Mouse (Mus musculus): ENCODE data around the gene Hes5.

The Hes5 gene

DNA sequence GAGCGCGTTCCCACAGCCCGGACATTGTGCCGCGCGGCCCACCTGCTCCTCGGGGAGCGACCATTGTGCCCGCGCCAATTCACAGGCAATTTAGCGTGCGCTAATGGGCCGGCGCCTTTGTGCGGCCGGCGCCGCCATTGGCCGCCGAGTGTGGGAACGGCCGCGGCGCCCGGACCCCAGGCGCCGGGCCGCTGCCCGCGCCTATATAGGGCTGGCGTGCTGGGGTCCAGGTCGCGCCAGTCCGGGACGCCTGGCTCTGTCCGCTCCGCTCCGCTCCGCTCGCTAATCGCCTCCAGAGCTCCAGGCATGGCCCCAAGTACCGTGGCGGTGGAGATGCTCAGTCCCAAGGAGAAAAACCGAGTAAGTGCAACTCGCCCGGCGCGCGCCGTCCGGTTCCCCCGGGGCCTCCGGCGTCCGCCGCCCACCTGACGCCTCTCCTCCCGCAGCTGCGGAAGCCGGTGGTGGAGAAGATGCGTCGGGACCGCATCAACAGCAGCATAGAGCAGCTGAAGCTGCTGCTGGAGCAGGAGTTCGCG is at the start of gene Hes5:
Gene Hes5 (plus strand): TSS at position 234 of the 536 bp plus-strand sequence.
- in situ Hi-C loops (cut with MboI, MseI), result no loop called here

GRCm38 (mm10) chr4:154911644-154912043 is 49.1 kb upstream of the Hes5 start:
- in situ Hi-C loops (cut with MboI, MseI), result no loop called here

DNA sequence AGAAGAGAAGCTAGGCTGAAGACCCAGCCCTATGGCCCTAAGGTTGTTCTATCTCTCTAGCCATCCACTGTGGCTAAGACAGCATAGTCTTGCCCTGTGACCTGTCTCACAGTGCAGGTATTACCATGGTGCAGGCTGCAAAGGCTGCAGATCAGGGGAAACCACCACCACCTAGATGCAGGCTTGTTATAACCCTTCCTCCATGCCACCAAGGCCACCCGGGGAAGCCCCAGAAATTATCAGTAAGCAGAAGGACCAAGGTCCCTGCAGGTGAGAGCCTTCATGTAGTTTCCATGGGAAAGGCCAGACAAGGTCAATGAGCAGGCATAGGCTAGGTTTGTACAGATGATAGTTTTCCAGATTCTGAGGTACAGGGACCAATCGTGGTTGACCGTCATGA is 46.9 kb upstream of the Hes5 start:
- in situ Hi-C loops (cut with MboI, MseI), result no loop called here

- in situ Hi-C loops (cut with MboI, MseI), result no loop called here
Measured at GRCm38 (mm10) chr4:154914252-154914651, 46.5 kb upstream of the Hes5 start.

DNA sequence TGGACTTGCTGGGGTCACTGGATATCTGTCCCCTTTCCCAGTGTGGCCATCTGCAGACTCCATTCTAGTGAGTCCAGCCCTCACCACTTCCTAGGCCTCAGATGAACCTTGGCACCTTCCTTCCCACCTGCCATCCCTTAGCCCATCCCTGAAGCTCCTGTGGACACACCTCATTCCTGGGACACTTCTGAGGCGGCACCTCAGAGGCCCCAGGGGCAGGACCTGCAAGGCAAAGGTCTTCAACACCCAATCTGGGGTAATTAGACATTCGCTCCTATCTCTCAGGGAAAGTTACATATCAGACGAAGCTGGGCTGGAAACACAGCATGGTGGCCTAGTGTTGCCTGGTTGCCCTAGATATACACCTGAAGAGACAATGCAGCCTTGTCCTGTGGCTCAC is 46.0 kb upstream of the Hes5 start:
- in situ Hi-C loops (cut with MboI, MseI), result no loop called here

GRCm38 (mm10) chr4:154915286-154915685 is 45.4 kb upstream of the Hes5 start:
- in situ Hi-C loops (cut with MboI, MseI), result no loop called here

DNA sequence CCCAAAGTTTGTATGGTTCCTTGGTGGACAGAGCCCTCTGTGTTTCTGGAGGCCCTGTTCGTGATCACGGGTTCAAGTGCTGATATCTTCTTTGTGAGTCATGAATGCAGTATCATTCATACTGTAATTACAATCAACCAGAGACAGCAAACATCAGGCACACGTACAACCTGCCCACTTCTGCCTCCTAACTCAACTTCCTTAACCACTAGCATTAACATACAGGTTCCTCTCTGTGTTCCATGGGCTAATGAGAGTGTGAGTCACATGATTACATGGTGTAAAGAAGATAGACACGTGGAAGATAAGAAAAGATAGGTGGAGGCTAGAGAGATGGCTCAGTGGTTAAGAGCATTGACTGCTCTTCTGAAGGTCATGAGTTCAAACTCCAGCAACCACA is 44.1 kb upstream of the Hes5 start:
- in situ Hi-C loops (cut with MboI, MseI), result no loop called here

DNA sequence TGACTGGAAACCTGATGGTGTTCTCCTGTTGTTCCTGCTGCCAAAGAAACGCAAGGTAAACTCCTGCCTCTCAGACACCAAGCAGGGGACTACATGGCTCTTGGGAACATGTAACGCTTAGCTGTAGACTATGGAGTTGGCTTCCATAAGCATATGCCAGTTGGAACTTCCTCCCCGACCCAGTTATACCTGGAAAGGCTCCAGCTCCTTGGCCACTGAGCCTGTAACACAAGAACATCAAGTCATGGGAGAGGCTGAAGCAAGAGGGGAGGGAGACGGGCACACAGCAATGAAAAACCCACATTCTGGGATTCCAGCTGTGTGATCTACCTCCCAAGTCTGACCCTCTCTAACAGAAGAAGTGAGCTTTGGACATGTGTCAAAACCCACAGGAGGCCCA is 38.4 kb upstream of the Hes5 start:
- in situ Hi-C loops (cut with MboI, MseI), result no loop called here

- in situ Hi-C loops (cut with MboI, MseI), result no loop called here
Measured at GRCm38 (mm10) chr4:154922931-154923330, 37.8 kb upstream of the Hes5 start.

GRCm38 (mm10) chr4:154925413-154925812 is 35.3 kb upstream of the Hes5 start:
- in situ Hi-C loops (cut with MboI, MseI), result no loop called here

DNA sequence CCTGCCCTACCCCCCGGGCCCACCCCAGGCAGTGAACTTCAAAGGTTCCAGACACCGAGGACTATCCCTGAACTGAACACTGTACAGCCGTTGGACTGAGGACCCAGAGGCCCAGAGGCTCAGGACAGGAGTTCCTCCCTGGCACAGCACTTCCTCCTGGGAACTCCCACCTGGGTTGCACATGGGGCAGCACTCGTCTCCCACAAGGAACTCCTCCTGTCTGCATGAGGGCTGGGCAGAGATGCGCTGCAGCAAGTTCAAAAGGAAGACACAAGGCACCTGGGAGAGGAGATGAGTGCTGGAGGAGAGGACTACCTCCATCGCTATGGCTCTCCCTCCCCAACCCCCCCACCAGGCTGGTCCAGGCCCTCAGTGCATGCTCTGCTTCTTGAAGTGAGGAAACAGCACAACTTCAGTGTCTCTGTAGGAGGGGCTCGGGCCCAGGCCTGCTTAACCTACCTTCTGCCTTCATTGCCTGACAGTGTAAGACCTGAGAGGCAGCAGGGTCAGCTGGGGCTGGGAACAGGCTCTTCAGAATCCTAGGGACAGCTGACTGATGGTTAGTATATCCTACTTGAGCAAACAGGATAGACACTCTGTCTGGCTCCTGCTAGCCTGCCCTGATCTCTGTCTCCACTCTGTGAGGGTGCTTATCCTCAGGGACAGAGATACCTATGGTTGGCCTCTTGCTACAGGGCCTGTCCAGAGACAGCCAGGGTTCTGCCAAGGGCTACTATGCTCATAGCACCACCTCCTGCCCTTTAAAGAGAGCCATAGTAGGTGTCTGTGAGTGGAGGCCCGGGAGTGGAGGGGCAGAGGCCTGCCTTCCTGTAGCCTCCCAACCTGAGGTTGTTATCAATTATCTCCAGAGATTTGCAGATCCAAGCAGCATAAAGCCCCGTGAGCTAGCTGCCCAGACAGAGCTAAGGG is 33.5 kb upstream of the Hes5 start:
- in situ Hi-C loops (cut with MboI, MseI), result no loop called here

GRCm38 (mm10) chr4:154927899-154928337 is 32.8 kb upstream of the Hes5 start:
- in situ Hi-C loops (cut with MboI, MseI), result no loop called here

GRCm38 (mm10) chr4:154928395-154929087 is 32.2 kb upstream of the Hes5 start, which contains the start of gene Tnfrsf14:
Tnfrsf14 (minus strand) TSS chr4:154928563.
- in situ Hi-C loops (cut with MboI, MseI), result no loop called here

DNA sequence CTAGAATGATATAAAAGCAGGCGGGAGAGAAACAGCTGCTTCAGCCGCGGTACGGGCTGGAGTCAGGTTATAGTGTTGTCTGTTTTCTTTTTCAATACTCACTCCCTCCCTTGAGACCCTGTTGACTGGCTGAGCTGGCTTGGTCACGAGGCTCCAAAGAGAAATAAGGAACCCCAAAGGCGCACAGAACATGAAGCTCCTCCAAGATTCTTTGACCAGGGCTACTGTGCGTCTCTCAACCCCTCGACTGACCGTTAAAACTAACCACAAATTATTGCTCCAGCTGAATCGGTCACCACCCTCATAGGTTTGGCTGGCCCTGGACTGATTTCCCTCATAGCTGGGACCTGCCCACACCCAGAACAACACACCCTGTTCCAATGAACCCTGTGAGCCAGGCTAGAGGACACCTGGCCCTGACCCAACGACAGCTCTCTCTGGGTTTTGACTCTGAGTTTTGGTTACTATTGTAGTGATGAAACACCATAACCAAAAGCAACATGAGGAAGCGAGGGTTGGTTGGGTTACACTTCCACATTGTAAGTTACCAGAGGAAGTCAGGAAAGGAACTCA is 31.5 kb upstream of the Hes5 start:
- in situ Hi-C loops (cut with MboI, MseI), result no loop called here

DNA sequence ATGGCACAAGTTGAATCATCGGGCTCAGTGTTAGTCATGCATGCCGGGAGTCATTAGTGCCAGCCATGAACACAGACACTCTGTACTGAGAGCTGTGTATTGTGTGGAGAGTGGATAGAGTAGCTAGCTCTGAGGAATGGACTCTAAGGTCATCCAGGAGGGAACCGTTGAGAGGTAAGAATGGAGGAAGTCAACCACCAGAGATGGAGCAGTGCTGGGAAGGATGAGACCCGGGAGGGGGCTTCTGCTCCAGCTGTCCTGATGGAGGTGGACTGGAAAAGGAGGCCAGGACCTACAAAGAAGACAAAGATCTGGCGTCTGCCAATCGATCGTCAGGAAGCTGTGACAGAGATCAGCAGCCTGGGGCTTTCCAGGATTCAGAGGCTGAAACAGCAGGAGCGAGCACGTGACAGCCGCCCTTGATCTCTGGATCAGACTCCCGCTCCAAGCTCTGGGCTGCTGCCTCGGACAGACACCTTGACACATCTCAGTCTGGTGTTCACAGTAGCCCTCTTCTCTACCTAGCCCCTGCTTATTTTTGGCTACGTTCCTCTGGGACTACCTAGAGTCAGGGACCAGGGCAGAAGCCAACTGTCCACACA is 27.3 kb upstream of the Hes5 start:
- in situ Hi-C loops (cut with MboI, MseI), result loop anchor here (10.0 kb wide), 1 partner anchor 1091 kb away; the partner anchor contains the start of gene Tnfrsf18

- in situ Hi-C loops (cut with MboI, MseI), result loop anchor here (10.0 kb wide), 1 partner anchor 1090 kb away; the partner anchor contains the start of gene Tnfrsf18
Measured at GRCm38 (mm10) chr4:154934800-154935199, 25.9 kb upstream of the Hes5 start.

DNA sequence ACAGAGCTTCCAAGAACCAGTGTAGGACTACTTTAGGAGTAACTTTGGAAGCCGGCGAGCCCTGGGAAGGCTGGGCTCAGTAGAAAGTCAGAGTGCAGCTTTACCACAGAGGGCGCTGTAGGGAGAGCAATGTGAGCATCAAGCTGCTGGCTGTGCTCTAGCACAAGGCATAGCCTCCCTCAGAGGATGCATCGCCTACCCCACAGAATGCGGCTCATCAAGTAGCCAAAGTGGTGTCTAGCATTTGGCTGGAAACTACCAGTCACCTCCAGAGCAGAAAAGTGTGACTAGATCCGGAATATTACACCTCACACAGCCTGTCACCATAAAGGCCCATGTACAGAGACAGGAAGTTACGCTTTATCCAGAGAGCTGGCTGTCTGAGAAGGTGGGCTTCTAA is 24.9 kb upstream of the Hes5 start:
- in situ Hi-C loops (cut with MboI, MseI), result loop anchor here (10.0 kb wide), 1 partner anchor 1089 kb away; the partner anchor contains the start of gene Tnfrsf18

- in situ Hi-C loops (cut with MboI, MseI), result loop anchor here (10.0 kb wide), 1 partner anchor 1088 kb away; the partner anchor contains the start of gene Tnfrsf18
Measured at GRCm38 (mm10) chr4:154936542-154937255, 24.0 kb upstream of the Hes5 start.

DNA sequence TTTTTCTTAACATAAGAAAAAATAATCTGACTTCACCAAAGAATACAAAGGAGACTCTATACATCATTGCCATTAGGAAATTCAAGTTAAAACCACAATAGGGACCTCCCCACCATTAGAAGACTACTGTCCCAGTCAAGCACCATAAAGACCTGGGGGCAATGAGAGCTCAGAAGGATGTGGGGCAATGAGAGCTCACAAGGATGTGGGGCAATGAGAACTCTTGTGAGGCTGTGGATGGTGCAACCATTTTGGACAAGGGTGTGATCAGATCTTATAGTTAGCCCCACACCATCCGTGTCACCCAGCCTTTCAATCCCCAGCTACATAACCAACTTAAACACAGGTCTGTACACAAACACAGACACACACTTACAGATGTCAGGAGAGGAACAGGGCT is 23.0 kb upstream of the Hes5 start:
- in situ Hi-C loops (cut with MboI, MseI), result loop anchor here (10.0 kb wide), 1 partner anchor 1087 kb away; the partner anchor contains the start of gene Tnfrsf18

DNA sequence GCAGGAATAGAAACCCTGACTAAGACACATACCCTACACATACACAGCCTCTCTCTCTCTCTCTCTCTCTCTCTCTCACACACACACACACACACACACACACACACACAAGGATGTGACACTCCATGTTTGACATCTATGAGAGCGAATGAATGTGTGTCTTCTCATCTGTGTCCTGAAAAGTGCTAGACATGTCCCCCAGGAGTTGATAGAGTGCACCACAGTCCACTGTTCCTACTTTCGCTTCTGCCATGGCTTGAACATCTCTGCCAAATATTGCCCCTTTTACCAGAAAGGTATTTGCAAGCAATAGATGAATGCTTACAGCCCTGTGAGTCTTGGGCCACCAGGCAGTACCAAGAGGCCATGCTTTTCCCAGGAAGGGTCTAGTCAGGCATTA is 20.6 kb upstream of the Hes5 start:
- in situ Hi-C loops (cut with MboI, MseI), result no loop called here

GRCm38 (mm10) chr4:154941831-154942230 is 18.9 kb upstream of the Hes5 start:
- in situ Hi-C loops (cut with MboI, MseI), result no loop called here

Measured in T-helper 1 cell (primary cell).